Mouse (Mus musculus): ENCODE results near the gene Snd1.

Snd1 gene

DNA sequence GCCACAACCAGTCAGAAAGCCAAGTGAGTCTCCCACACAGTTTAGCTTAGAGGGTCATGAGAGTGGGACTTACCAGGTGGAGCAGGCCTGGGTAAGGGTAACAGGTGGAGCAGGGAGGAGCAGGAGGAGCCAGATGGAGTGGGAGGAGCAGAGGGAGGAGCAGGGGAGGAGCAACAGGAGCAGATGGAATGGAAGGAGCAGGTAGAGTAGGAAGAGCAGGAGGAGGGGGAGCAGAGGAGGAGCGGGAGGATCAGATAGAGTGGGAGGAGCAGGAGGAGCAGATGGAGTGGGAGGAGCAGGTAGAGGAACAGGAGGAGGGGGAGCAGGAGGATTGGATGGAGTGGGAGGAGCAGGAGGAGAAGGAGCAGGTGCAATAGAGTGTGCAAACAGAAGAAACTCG lies 427.6 kb downstream of the Snd1 start:
- no peak for TF ChIP-seq GATA4 (IDR thresholded peaks at IDR 0.05; ENCODE audit: insufficient replicate concordance, low read length)

DNA sequence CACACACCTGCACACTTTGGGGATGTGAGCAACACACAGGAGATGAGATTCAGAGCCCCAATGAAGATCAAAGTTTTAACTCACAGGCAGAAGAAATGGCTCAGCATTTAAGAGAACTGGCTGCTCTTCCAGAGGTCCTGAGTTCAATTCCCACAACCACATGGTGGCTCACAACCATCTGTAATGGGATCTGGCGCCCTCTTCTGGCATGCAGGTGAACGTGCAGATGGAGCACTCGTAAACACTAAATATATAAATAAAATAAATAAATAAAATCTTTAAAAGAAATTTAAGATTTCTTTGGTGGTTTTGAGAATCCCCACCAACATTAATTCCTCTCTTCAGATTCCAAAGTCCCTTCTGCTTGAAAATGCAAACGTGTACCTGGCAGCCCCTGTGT lies 429.5 kb downstream of the Snd1 start:
- TF ChIP-seq GATA4 (IDR thresholded peaks at IDR 0.05; ENCODE audit: insufficient replicate concordance, low read length) = no peak

DNA sequence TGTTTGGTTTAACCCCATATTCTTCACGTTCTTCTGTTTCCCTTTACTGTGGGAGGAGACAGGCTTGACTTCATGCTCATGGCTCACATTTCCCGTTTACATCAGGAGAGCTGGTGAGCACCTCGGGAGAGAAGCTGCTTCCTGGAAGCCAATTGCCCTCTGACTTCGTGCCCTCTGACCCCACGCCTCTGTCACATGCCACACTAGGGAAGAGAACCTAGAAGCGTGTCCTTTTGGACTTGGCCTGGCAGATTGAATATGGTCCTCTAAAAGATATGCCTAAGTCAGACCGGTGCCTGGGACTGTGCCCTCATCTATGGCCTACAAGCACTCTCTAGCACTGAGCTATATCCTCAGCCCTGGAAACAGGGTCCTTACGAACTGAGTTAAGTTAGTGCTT lies 430.4 kb downstream of the Snd1 start:
- no peak for TF ChIP-seq GATA4 (IDR thresholded peaks at IDR 0.05; ENCODE audit: insufficient replicate concordance, low read length)

DNA sequence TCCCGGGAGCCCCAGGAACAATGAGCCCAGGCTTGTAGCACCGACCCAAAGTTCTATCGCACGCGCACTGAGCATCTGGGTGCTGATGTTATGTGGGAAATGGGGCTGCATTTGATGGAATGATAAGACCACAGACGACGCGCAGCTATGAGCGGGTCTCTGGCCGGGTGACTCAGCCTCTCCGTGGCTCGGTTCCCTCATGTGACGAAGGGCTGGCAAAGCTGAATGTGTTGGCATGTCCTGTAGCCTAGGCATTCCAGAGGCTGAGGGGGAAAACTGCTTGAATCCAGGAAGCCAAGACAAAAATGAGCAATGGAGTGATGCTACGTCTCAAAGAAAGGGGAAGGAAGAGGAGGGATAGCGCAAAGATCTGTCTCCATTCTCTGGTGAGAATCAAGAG lies 434.9 kb downstream of the Snd1 start:
- TF ChIP-seq GATA4 (IDR thresholded peaks at IDR 0.05; ENCODE audit: insufficient replicate concordance, low read length) = no peak

DNA sequence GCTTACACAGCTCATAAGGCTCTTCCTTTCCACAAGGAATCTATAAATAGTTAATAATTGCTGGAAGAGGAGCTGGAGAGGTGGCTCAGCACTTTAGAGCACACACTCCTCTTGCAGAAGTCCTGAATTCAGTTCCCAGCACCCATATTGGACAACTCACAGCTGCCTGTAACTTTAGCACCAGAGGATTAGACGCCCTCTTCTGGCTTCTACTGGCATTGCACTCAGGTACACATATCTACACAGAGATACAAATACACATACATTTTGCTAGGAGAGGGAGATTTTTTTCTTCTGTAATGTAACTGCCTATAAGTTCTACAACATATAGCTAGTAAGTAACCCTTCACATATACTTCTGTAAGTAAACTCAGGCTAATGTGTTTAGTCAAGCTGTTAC lies 440.0 kb downstream of the Snd1 start:
- TF ChIP-seq GATA4 (IDR thresholded peaks at IDR 0.05; ENCODE audit: insufficient replicate concordance, low read length) = no peak

DNA sequence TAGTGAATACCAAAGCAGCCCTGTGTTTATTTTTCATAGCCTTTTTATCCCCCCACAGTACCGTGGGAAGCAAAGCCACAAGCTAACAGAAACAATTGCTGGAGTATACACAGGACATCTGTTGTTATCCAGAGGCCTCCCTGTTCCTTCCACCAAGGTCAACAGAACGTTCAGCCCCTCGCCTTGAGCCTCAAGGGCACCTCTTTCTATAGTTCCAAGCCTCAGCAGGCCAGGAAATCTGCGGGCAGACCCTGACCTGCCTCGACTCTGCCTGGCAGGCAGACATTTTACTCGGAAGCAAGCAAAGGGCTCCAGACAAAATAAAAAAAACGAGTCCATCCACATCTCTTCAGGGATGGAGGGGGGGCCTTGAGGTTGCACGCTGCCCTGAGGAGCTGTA lies 441.7 kb downstream of the Snd1 start:
- TF ChIP-seq GATA4 (IDR thresholded peaks at IDR 0.05; ENCODE audit: insufficient replicate concordance, low read length) = no peak

DNA sequence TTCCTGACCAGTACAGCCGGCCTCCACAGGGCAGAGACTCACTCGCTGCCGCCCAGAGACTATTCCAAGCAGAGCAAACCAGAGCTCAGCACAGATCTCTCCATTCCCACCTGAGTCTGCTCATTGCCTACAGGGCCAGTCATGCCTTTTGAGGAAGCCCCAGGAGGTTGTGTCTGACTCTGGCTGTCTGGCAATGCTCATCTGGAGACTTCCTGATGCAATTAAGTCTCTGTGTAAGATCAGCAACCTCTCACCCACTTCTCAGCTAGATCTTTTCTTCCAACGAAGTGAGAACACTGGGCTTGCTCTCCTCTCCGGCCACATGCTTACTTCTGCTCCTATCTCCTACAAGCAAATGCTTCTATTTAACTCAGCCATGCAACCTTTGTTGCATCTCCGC lies 444.4 kb downstream of the Snd1 start:
- TF ChIP-seq GATA4 (IDR thresholded peaks at IDR 0.05; ENCODE audit: insufficient replicate concordance, low read length) = no peak

DNA sequence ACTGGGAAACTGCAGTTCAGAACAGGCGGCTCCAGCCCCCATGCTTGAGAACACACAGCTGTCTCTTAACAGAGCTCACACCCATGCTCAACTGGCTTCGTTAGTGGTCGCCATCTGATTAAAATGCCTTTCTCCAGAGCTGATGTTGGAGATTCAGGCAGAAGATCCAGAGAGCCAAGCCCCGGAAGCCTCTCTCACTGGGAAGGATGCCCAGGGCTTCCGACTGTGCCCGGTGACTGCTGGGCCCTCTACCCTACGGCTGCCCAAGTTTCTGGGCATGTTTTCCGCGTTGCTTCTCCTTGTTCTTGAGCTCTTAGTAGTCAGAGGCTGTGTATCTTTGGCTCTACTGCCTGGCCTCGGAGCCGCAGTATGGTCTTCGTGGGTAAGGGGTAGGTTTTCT lies 447.4 kb downstream of the Snd1 start:
- no peak for TF ChIP-seq GATA4 (IDR thresholded peaks at IDR 0.05; ENCODE audit: insufficient replicate concordance, low read length)

DNA sequence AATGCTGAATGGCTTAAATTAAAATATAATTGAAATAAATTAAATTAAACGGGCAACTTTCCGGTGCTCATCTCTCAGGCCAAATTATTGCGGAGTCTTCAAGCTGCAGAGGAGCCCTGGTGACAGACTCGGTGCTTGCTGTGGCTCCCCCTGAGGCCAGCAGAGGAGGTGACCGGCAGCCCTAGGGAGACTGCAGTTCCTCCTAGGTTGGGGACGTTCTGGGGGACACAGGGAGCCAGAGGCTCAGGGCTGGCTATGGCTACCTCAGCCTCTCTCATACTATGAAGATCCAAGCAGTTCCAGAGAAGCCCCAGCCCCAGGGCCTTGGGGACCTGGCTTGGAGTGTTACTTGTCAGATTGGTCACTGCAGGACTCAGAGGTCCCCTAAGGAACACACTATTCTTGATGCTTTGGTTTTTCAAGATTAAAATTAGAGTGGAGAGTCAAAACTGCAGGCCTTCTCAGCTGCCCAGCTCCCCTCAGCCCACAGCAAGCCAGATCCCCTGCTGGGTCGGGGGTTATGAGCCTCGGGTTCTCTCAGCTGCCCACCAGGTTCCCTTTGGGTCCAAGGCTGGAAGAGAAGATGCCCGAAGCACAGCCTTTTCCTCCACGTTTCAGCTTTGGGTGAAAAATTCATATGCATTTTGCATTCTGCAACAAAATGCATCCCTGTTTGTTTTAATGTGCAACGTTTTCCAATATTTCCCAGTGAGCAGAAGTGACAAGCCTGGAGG lies 448.3 kb downstream of the Snd1 start:
- TF ChIP-seq GATA4 (IDR thresholded peaks at IDR 0.05; ENCODE audit: insufficient replicate concordance, low read length) = no peak

DNA sequence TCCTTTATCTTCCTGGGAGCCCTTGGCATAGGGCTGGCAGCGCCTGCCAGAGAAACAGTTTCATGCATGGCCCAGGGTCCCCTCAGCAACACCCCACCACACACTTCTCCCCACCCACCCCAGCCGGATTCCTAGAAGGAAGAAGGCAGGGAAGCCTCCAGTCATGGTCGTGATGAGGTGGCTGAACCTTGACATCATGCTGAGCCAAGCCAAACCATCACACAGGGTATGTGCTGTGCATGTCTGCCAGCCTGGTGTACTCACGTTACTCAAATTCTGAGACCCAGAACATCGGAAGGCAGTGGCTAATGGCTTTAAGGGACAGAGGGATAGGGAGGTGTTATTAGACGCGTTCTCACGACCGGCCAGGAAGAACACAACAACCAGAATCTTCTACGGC lies 448.9 kb downstream of the Snd1 start:
- TF ChIP-seq GATA4 (IDR thresholded peaks at IDR 0.05; ENCODE audit: insufficient replicate concordance, low read length) = no peak

DNA sequence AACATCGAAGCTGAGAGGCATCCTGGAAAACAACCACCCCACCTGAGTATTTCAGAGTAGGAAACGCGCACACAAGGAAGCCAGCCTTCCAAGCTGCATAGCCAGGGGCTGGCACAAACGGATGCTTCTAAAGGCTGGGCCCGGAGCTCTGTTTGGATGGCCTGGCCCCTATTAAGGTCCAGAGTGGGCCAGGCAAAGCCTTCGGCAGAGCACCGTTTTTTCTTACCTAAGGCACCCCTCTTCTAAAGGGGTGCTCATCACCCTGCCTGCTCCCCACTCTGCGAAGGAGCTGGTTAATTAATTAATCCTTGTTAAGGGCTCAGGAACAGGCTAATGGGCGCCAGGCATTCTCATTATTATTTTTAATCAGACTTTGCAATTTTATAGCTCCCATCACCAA lies 456.3 kb downstream of the Snd1 start:
- no peak for TF ChIP-seq GATA4 (IDR thresholded peaks at IDR 0.05; ENCODE audit: insufficient replicate concordance, low read length)

DNA sequence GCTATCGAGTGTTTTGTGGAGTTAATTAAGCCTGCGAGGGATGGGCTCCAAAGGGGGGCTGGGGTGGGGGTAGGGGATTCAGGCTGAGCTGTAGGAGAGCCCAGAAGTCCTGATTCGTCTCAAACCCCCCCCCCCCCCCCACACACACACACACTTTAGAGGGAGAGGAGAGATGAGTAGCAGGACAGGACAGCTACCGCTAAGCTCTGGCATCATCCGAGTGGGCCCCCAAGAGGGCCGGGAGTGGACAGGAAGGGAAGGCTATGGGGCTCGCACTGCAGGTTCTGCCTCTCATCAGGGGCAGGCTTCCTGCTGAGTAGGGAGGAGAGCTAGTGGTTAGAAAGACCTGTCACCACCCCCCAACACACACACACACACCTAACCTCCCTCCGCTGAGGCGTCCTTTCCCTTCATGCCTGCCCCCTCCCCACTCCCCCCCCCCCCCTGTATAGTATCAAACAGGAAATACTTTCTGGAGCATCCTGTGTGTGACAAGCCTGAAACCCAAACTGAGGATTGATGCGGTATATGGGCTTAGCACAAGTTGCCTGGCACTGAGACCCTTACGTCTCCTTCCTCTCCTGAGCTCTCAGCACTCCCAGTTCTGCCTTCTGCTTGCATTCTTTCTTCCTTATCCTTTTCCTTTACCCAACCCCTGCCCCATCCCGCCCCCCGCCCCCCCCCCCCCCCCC lies 456.8 kb downstream of the Snd1 start:
- no peak for TF ChIP-seq GATA4 (IDR thresholded peaks at IDR 0.05; ENCODE audit: insufficient replicate concordance, low read length)

DNA sequence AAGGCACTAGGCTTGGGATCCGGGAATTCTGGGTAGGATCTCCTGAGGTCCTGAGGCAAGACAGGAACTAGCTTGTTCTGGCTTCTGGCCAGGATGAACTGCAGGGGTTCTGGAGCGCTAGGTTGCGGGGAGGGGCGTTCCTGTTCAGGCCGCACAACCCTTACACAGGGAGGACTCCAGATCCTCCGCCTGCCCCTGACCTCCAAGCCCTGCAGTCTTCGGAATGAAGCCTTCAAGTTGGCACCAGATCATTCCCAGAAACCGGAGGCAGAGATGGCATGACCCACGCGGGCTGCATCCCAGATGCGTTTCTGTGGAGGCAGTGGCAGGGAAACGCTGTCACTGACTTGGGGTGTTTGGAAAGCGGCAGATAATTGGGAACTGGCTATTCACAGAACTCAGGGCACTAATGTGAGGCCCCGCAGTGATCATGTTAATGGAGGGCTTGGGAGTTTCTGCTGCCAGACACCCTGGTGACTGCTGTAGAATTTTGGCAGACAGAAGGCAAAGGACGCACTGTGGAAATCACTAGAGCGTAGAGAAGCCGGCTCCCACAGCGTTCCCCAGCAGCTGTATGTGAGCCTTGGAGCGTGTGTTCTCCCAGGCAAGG lies 457.5 kb downstream of the Snd1 start:
- no peak for TF ChIP-seq GATA4 (IDR thresholded peaks at IDR 0.05; ENCODE audit: insufficient replicate concordance, low read length)

DNA sequence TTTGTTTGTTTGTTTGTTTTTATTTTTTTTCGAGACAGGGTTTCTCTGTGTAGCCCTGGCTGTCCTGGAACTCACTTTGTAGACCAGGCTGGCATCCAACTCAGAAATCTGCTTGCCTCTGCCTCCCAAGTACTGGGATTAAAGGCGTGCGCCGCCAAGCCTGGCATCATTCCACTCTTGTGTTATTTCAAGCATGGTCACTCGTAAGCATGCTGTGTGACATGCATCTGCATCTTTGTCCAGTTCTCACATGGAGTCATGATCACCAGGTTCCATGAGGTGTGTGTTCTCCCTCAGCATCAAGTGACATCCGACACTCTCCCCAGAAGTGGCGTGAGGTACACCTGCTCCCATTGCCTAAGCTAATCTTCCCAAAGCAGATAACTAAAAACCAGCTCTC lies 460.8 kb downstream of the Snd1 start:
- TF ChIP-seq GATA4 (IDR thresholded peaks at IDR 0.05; ENCODE audit: insufficient replicate concordance, low read length) = no peak

DNA sequence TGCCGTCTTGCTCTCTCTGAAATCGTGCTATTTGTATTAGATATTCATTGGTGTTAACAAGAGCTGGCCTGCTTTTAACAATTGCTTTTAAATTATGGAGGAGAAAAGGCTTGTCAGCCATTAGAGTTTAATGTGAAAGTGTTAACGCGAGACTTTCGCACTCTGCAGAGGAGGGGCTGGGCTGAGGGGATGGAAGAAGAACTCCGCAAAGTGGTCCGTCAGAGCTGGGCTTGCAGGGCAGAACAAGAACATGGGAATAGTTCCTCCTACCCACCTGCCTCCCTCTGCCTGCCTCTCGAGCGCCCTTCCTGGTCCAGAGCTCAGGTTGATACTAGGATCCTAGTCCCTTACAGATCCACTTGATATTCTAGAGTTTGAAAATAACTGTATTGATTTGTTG lies 472.3 kb downstream of the Snd1 start:
- TF ChIP-seq GATA4 (IDR thresholded peaks at IDR 0.05; ENCODE audit: insufficient replicate concordance, low read length) = no peak

DNA sequence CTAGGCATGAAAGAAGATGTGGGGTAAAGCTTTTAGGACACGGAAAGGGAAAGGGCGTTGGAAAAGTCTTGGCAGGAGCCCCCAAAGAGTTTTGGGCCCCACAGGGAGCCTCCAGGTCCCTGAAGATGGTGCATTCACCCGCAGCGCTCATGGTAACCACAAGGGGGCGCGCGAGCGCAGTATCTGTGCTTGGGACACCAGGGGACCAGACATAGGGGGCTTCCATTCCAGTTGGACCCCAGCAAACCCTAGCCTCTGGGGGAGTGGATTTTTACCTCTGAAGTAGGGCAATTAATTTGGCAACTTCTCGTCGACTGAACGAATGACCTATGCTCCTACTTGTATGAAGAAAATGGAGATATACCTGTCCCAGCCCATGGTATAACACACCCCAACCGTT lies 474.3 kb downstream of the Snd1 start:
- TF ChIP-seq GATA4 (IDR thresholded peaks at IDR 0.05; ENCODE audit: insufficient replicate concordance, low read length) = no peak

All from liver, adult (tissue).